Mouse (Mus musculus): ENCODE results near the gene Zc3h7b. TPM values are rescaled to one million over a fixed set of nuclear protein-coding genes. Genes with fewer than 3 reads are reported as not detected.
A peak's percentile ranks its signal among the peaks of the same experiment; 100 is the strongest.

Zc3h7b gene
- total RNA-seq, 2 experiments from 2014 or later: 161 to 169 TPM

- DNase-seq (ENCODE audit: low spot score in 2 of 2): no peak
Observed at GRCm38 (mm10) chr15:81785701-81786100, 40.8 kb downstream of the Zc3h7b start.

- DNase-seq (ENCODE audit: low spot score in 2 of 2): no peak
Observed at GRCm38 (mm10) chr15:81787525-81787924, 42.7 kb downstream of the Zc3h7b start.

- DNase-seq (ENCODE audit: low spot score in 2 of 2): no peak
Observed at GRCm38 (mm10) chr15:81792444-81792843, 47.6 kb downstream of the Zc3h7b start.

- no peak for DNase-seq (ENCODE audit: low spot score in 2 of 2)
Observed at GRCm38 (mm10) chr15:81796228-81796627, 51.4 kb downstream of the Zc3h7b start.

GRCm38 (mm10) chr15:81797861-81798260 is 53.0 kb downstream of the Zc3h7b start:
- DNase-seq (ENCODE audit: low spot score in 2 of 2): no peak

GRCm38 (mm10) chr15:81798421-81798820 is 53.6 kb downstream of the Zc3h7b start:
- no peak for DNase-seq (ENCODE audit: low spot score in 2 of 2)

- no peak for DNase-seq (ENCODE audit: low spot score in 2 of 2)
Observed at GRCm38 (mm10) chr15:81800391-81800790, 55.5 kb downstream of the Zc3h7b start.

GRCm38 (mm10) chr15:81802001-81802890 is 57.4 kb downstream of the Zc3h7b start, which contains the start of gene Tef:
Gene Tef, plus strand, starts transcription at chr15:81802421.
- DNase-seq (ENCODE audit: low spot score in 2 of 2): peak; percentile 100

GRCm38 (mm10) chr15:81802941-81803351 is 58.1 kb downstream of the Zc3h7b start:
- no peak for DNase-seq (ENCODE audit: low spot score in 2 of 2)

GRCm38 (mm10) chr15:81803425-81803951 is 58.6 kb downstream of the Zc3h7b start:
- DNase-seq (ENCODE audit: low spot score in 2 of 2): no peak

GRCm38 (mm10) chr15:81804172-81804571 is 59.3 kb downstream of the Zc3h7b start:
- no peak for DNase-seq (ENCODE audit: low spot score in 2 of 2)

GRCm38 (mm10) chr15:81804883-81805282 is 60.0 kb downstream of the Zc3h7b start:
- no peak for DNase-seq (ENCODE audit: low spot score in 2 of 2)

- no peak for DNase-seq (ENCODE audit: low spot score in 2 of 2)
Observed at GRCm38 (mm10) chr15:81805624-81806023, 60.8 kb downstream of the Zc3h7b start.

GRCm38 (mm10) chr15:81806621-81807404 is 62.0 kb downstream of the Zc3h7b start:
- no peak for DNase-seq (ENCODE audit: low spot score in 2 of 2)

GRCm38 (mm10) chr15:81808799-81809198 is 63.9 kb downstream of the Zc3h7b start:
- DNase-seq (ENCODE audit: low spot score in 2 of 2): no peak

- DNase-seq (ENCODE audit: low spot score in 2 of 2): no peak
Observed at GRCm38 (mm10) chr15:81809550-81809949, 64.7 kb downstream of the Zc3h7b start.

GRCm38 (mm10) chr15:81810150-81810549 is 65.3 kb downstream of the Zc3h7b start:
- peak; percentile 75 to 91 for DNase-seq (ENCODE audit: low spot score in 2 of 2)

GRCm38 (mm10) chr15:81810671-81811598 is 66.1 kb downstream of the Zc3h7b start:
- DNase-seq (ENCODE audit: low spot score in 2 of 2): peak; percentile 97 to 99

- DNase-seq (ENCODE audit: low spot score in 2 of 2): no peak
Observed at GRCm38 (mm10) chr15:81811599-81811996, 66.7 kb downstream of the Zc3h7b start.

GRCm38 (mm10) chr15:81812287-81812686 is 67.4 kb downstream of the Zc3h7b start:
- DNase-seq (ENCODE audit: low spot score in 2 of 2): no peak
